Mouse (Mus musculus): ENCODE results near the gene Traf3.

Gene Traf3

GRCm38 (mm10) chr12:111263650-111264049, 97.5 kb downstream of the Traf3 start:
- in situ Hi-C loops (cut with MboI) = no loop called here

GRCm38 (mm10) chr12:111265212-111265611, 99.0 kb downstream of the Traf3 start:
- in situ Hi-C loops (cut with MboI) = no loop called here

- in situ Hi-C loops (cut with MboI) = no loop called here
Observed at GRCm38 (mm10) chr12:111266592-111266991, 100.4 kb downstream of the Traf3 start.

- in situ Hi-C loops (cut with MboI) = no loop called here
Observed at GRCm38 (mm10) chr12:111267673-111268325, 101.6 kb downstream of the Traf3 start.

- in situ Hi-C loops (cut with MboI) = no loop called here
Observed at GRCm38 (mm10) chr12:111270629-111271277, 104.6 kb downstream of the Traf3 start, which contains the start of gene Amn. Gene Amn (plus strand): TSS chr12:111271095.

DNA sequence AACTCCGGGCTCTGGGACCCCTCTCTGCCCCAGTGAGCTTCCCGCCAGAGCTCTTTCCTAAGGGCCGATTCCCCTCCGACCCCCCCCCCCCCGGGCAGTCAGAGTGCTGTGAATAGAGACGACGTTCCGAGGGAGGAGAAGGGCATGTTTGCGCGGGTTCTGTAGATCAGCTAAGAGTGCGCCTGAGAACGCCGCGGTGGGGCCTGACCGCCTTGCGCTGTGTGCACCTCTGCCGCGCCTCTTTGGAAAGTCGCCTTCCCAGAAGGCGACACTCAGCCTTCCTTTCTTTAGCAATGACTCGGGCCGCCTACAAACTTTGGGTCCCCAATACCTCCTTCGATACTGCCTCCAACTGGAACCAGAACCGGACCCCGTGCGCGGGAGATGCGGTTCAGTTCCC, 105.2 kb downstream of the Traf3 start:
- in situ Hi-C loops (cut with MboI) = no loop called here

DNA sequence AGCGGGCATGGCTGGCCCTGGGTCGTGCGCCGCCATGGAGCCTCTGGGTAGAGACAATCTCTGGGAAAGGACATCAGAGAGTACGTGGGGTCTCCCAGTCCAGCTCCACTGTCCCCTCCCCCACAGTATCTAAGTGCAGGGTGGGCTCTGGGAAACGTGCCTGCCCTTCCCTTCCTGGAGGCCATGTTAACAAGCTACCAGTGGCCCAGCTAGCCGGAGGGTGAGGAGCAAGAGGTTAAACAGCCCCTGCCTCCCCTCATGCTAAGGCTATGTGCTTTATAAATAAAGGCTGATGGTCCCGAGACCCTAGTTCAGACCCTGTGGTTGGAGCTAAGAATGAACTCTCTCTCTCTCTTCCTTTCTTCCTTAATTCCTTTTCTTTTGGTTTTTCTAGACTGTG, 105.8 kb downstream of the Traf3 start:
- in situ Hi-C loops (cut with MboI) = no loop called here

DNA sequence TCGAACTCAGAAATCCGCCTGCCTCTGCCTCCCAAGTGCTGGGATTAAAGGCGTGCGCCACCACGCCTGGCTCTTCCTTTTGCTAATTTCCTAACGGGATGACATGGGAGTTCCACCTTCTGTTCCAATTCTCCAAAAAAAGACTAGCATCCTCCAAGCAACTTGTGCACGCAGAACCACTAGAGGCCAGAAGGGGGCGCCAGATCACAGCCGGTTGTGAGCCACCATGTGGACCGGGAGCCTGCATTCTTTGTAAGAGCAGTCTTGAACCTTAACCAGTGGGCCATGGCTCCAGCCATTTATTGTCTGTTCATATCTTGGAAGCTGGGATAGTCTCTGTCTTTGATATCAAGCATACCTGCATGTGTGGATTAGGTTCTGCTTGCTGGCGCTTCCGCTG, 106.2 kb downstream of the Traf3 start:
- in situ Hi-C loops (cut with MboI) = no loop called here

- in situ Hi-C loops (cut with MboI) = no loop called here
Observed at GRCm38 (mm10) chr12:111274006-111274405, 107.8 kb downstream of the Traf3 start.

GRCm38 (mm10) chr12:111274447-111275149, 108.4 kb downstream of the Traf3 start:
- in situ Hi-C loops (cut with MboI) = no loop called here

DNA sequence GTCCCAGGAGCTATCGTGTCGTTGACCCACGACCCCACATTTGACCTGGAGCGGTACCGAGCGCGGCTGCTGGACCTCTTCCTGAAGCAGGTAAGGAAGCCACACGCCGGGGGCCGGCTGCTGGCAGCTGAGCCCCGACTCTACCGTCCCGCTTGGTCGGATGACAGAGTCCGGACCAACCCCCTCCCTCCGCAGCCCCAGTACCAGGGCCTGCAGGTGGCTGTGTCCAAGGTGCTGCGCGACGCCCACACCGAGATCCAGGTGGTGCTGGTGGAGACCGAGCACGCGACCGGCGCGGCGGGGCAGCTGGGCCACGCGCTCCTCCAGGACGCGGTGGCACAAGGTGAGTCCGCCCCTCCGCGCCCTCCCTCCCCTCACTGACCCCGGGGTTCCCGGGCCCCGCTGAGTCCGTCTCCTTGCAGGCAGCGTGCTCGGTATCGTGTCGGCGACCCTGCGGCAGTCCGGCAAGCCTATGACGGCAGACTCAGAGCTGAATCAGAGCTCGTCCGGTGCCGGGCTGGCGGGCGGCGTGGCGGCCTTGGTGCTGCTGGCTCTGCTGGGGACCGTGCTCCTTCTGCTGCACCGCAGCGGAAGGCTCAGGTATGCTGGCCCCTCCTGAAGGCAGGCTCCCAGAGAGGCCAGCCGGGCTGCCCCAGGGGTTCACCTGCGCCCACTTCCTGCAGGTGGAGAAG, 109.1 kb downstream of the Traf3 start:
- in situ Hi-C loops (cut with MboI) = no loop called here

- in situ Hi-C loops (cut with MboI) = no loop called here
Observed at GRCm38 (mm10) chr12:111276371-111276770, 110.2 kb downstream of the Traf3 start.

GRCm38 (mm10) chr12:111283573-111283972, 117.4 kb downstream of the Traf3 start:
- in situ Hi-C loops (cut with MboI) = no loop called here

- in situ Hi-C loops (cut with MboI) = no loop called here
Observed at GRCm38 (mm10) chr12:111284532-111284931, 118.4 kb downstream of the Traf3 start.

GRCm38 (mm10) chr12:111293025-111293424, 126.9 kb downstream of the Traf3 start:
- in situ Hi-C loops (cut with MboI) = no loop called here

GRCm38 (mm10) chr12:111301322-111302017, 135.3 kb downstream of the Traf3 start:
- in situ Hi-C loops (cut with MboI) = no loop called here

DNA sequence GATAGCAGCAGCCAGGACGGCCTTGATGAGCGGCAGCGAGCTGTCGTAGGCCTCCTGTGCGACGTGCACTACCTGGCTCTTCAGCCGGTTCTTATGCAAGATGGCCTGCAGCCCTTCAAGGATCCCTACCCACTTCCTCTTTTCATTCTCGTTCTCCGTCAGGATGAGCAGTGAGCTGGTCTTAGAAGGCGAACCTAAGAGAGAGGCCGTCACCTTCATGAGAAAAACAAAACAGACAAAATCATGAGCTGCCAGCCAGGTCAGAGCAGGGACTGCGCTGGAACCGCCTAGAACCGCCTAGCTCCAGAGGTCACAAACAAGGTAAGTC, 135.8 kb downstream of the Traf3 start:
- in situ Hi-C loops (cut with MboI) = no loop called here

DNA sequence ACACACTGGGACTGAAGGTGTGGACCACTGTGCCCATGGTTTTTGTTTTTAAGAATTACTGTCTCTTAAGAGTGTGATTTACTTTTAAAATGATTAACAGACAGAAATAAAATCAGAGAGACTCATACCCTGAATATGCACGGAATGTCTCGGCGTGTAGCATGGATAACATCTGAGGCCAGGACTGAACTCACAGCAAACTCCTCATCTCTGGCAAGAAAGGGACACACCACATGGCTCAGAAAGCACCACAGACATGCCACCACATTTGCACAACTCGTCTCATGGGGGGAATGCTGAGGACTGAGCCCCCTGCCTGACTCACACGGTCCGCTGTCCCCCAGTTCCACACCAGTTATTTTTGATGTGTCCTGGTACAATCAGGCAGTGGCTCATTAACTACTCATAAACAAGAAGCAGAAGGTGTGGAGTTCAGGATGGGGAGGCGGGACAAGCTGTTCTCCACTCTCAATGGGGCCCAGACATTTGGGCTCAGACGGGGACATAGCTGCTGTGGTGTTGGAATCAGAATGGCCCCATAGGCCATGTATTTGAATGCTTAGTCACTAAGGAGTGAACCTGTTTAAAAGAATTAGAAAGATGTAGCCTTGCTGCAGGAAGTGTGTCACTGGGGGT, 137.7 kb downstream of the Traf3 start:
- in situ Hi-C loops (cut with MboI) = no loop called here

GRCm38 (mm10) chr12:111306821-111307220, 140.7 kb downstream of the Traf3 start:
- in situ Hi-C loops (cut with MboI) = no loop called here

DNA sequence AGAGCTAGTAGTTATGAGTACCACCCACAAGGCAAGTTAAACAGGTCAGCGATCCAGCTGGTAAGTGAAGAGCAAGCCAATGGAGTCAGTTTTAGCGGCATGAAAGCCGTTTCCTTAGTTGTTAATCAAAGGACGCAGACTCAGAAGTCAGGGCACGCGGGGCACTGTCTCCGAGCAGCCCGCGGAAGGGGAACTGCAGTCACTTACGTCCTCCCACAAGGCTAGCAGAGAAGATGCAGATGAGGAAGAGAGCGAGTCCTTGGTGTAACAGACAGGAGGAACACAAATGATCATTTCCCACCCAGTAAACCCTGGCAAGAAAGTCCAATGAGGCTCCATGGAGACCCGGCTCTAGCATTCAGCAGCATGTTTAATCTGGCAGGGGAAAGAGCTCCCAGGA, 143.1 kb downstream of the Traf3 start:
- in situ Hi-C loops (cut with MboI) = no loop called here

- in situ Hi-C loops (cut with MboI) = no loop called here
Observed at GRCm38 (mm10) chr12:111309931-111310330, 143.8 kb downstream of the Traf3 start.
